Mouse (Mus musculus) layer of hippocampus, postnatal 25 days (tissue): Measurements from ENCODE around the gene Magi1. TPM values are rescaled to one million over a fixed set of nuclear protein-coding genes. Genes with fewer than 3 reads are reported as not detected.

Experiments used
- total RNA-seq, 2 experiments: library from RNA; stranded (reverse); gene quantifications; 2 replicates each; pipeline ENCODE4 v1.2.3; 2021

Magi1 gene
- total RNA-seq, 2 experiments from 2014 or later, result 43.0 to 57.4 TPM

Other genes with a start within 250 kb of the Magi1 start
- gene Slc25a26, start 216.4 kb upstream of the Magi1 start, total RNA-seq, result 10 to 100 TPM; 18.4 to 24.6 TPM